Mouse (Mus musculus) 3134 (cell line): Measurements from ENCODE around the gene Pld4.

ENCODE experiments used
- DNase-seq: peaks from one replicate; pipeline ENCODE4 v3.0.0-alpha.2; 2011; ENCODE audit warnings: low spot score; ENCODE audit not compliant: insufficient read length; ENCODE audit errors: extremely low read depth

Gene Pld4

GRCm38 (mm10) chr12:112737081-112737480 is 23.4 kb upstream of the Pld4 start:
- DNase-seq = no peak

DNA sequence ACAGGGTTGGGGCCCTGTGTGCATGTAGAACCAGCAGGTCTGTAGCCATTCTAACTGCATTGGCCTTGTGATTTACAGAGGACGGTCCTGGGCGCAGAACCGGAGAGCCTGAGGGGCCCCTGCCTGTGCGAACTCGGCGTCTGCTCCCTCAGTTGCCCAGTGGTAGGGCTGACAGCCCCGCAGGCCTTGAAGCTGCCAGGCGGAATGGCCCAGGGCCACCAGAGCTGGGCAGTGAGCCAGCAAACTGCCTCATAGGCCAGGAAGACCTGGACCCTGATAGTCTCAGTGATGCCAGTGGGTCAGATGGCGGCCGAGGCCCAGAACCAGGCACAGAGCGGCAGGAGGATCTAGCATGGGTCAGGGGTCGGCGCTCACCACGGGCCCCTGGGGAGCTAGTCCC is 22.7 kb upstream of the Pld4 start:
- DNase-seq = no peak

- DNase-seq = no peak
Measured at GRCm38 (mm10) chr12:112738281-112739022, 22.0 kb upstream of the Pld4 start.

- no peak for DNase-seq
Measured at GRCm38 (mm10) chr12:112739023-112739568, 21.4 kb upstream of the Pld4 start.

GRCm38 (mm10) chr12:112742768-112743167 is 17.7 kb upstream of the Pld4 start:
- DNase-seq = no peak

GRCm38 (mm10) chr12:112743168-112743975 is 17.1 kb upstream of the Pld4 start:
- peak; percentile 57 for DNase-seq

DNA sequence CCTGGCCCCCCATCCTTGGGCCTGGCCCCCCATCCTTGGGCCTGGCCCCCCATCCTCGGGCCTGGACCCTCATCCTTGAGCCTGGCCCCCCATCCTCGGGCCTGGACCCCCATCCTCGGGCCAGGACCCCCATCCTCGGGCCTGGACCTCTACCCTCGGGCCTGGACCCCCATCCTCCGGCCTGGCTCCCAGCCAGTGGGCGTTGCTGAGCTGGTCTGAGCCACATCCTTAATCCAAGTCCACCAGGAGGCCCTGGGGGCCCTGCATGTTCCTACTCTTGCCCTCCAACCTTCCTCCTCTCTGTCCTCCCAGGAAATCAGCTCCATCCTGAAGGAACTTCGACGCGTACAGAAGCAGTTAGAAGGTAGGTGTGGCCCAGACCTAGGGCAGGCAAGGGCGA is 16.2 kb upstream of the Pld4 start:
- no peak for DNase-seq

GRCm38 (mm10) chr12:112744891-112745580 is 15.4 kb upstream of the Pld4 start:
- no peak for DNase-seq

DNA sequence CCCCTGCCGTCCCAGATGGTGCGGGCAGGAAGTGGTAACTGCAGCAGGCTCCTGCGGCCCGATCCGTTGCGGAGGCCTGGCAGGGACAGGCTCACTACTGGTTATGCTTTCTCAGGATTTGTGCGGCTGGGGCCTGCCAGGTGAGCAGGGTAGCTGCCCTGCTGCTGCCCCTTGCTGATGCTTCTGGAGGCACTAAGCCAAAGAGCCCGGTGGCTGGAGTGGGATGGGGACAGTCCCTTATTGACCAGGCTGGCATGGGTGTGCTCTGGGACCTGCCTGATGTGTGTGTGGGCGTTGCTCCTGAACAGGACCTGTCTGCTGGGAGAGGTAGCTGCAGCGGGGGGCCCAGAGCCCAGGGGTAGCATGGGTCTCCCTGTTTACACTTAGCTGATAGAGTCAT is 14.7 kb upstream of the Pld4 start:
- DNase-seq = no peak

DNA sequence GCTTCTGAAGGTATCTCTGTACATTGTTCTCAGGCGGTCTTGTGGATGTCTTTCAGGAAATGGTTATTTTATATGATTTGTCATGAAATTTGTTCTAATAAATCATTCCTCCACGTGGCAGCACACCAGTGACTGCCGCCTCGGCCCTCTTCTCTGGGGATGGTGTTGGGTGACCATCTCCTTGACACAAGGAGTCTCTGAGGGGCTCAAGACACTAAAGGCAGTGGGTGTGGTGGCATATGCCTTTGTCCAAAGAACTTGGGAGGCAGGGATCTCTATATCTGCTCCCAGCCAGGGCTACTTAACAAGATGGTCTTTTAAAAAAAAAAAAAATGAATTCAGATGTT is 14.0 kb upstream of the Pld4 start:
- DNase-seq = no peak

GRCm38 (mm10) chr12:112746808-112747605 is 13.4 kb upstream of the Pld4 start:
- peak; percentile 52 for DNase-seq

DNA sequence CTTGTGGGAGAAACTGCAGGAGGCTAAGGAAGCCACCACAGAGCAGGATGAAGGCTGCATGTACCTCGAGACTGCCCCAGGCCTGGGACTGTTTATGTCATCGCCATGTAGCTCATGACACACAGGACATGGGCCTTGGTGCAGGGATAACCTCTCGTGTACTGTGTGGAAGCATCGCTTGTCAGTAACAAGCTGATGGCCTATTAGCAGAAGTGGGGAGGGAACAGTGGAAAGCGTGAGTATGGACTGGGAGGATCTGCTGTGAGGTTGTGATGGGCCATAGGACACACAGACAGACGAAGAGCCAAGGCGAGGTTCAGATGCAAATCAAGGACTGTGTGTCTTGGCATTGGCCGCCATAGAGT is 12.9 kb upstream of the Pld4 start:
- DNase-seq = no peak

GRCm38 (mm10) chr12:112750976-112751375 is 9.5 kb upstream of the Pld4 start:
- DNase-seq = no peak

DNA sequence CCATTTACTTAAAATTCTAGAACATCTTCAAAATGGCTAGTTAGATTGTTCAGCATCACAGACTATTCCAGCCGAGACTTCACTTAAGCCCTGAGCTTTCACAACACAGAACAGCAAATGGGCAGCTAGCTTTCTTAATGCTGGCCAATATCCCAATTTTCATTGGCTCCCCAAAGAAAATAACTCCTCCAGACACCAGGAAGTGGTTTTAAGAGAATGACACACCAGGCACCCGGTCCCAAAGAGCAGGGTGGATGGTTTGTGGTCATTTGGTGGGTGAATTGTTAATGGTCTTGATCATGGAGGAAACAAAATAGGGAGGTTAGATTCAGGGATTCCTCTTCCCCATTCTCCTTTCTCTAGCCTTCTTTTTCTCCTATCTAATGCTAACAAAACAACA is 8.1 kb upstream of the Pld4 start:
- no peak for DNase-seq

GRCm38 (mm10) chr12:112755900-112756299 is 4.6 kb upstream of the Pld4 start:
- no peak for DNase-seq

DNA sequence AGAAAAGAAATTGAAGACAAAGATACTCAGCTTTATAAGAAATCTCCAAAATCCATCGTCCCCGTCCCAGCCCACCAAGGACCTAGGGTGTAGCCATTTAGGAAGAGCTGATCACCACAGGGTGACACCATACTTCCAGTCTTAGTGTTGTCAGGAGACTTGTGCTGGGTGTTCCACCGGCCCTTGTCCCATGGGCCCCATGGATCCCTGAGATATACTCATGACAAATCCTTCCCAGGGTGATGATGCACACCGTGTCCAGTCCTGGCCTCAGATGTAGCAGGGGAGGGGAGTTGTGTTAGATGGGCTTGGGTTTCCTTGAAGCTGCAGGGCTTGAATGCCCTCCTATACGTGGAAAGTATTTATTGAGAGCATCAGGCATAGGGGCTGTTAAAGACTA is 2.6 kb upstream of the Pld4 start:
- DNase-seq = no peak

DNA sequence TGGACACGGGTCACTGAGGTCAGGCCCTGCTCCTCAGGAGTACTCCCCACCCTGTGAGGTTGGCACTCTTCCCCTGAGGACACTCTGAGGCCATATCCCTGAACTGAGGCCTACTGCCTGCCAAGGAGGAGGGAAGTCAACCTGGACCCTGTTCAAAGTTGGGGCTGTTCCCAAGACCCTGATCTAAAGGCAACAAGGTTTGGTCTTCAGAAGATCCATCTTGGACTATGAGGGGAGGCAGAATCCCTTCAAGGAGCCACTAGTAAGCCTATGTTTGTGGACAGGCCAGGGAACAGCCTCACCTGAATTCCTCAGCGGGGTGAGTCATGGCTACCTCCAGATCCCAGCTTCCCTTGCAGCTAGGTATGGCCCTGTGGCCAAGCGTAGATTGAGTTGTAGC is 984 bp upstream of the Pld4 start:
- no peak for DNase-seq

DNA sequence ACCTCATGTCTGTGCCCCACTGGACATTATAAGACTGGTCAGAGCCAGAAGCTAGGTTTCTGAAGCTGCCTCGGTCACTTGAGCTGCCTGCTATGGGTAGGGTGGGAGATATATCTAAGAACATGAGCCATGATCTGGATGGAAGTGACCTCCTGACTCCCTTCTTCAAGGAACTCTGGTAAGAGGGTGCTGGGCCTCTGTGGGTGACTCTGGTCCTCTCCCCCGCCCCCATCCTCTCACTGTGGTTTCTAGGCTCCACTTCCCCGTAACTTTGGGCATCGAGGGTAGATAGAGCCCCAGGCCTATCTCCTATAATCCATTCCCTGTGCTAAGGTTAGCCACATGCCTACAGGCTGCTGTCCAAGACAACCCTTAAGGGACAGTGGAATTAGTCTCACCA is 956 bp downstream of the Pld4 start:
- DNase-seq = no peak

GRCm38 (mm10) chr12:112762018-112762417 is 1.6 kb downstream of the Pld4 start:
- DNase-seq = no peak

DNA sequence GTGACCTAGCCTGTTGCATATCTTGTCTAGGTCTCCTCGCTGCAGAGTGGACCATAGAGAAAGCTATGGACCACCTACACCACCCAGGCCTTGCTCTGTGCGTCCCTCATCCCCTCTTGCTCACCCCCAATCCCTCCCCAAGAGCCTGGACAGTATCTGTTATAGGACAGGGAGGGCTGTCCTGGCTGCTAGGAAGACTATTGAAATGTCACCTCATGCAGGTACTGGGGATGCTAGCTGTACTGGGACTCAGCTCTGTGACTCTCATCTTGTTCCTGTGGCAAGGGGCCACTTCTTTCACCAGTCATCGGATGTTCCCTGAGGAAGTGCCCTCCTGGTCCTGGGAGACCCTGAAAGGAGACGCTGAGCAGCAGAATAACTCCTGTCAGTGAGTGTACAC is 2.7 kb downstream of the Pld4 start:
- DNase-seq = no peak

GRCm38 (mm10) chr12:112764141-112764540 is 3.7 kb downstream of the Pld4 start:
- no peak for DNase-seq
